Mouse (Mus musculus) G1E (cell line): ENCODE results near the gene Tspan5.

Source experiments
- CTCF ChIP-seq: IDR thresholded peaks from 2 replicates; pipeline ENCODE4 v1.5.1; 2012; ENCODE audit warnings: low read depth, low read length, inconsistent platforms, mixed read lengths
- GATA2 ChIP-seq: IDR thresholded peaks from 2 replicates; pipeline ENCODE4 v1.6.1; 2012; ENCODE audit warnings: low read depth, low read length, inconsistent platforms, borderline replicate concordance

DNA sequence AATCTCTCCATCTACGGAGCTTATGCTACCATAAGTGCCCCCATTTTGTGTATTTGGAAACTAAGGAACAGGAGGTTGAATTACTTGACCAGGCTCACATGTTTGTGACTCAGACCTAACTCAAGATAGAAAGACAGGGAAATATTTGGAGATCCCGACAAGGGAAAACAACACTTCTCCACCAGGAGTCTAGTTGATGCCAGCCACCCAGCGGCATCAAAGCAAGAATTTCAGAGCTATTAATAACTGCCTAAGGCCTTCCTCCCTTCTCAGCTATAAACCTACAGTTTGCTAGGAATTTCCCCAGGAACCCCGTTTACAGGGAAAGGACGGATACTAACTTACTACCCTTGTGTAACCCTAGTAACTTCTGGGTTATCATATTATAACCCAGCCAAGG lies 113.4 kb downstream of the Tspan5 start:
- TF ChIP-seq GATA2 (no peak), CTCF (no peak)
